Mouse (Mus musculus) forebrain, postnatal 0 days (tissue): ENCODE data around the gene Ubqln4. TPM values are rescaled to one million over a fixed set of nuclear protein-coding genes. Genes with fewer than 3 reads are reported as not detected.

Experiments
- ATAC-seq: fragments of 200-750 bp; cut with Nextera tagmentation; 2 replicates; pipeline ENCODE4 v1.8.0; 2017; ENCODE audit warnings: mild to moderate bottlenecking, moderate library complexity
- DNase-seq: peaks from one replicate; pipeline ENCODE4 v3.0.0-alpha.2; 2015
- H3K27ac ChIP-seq: fragments of 300-500 bp; sonication (generic); 2 replicates; pipeline ENCODE4 v1.5.1; 2014; ENCODE audit warnings: low read depth, mild to moderate bottlenecking, antibody characterized with exemption, low read length, moderate library complexity, mixed read lengths
- H3K27me3 ChIP-seq: fragments of 300-500 bp; sonication (generic); 2 replicates; pipeline ENCODE4 v1.6.1; 2014; ENCODE audit warnings: mild to moderate bottlenecking, low read length, mixed read lengths; ENCODE audit not compliant: insufficient read depth
- H3K36me3 ChIP-seq: fragments of 300-500 bp; sonication (generic); 2 replicates; pipeline ENCODE4 v1.6.1; 2014; ENCODE audit warnings: mild to moderate bottlenecking, moderate library complexity; ENCODE audit not compliant: insufficient read depth
- H3K4me1 ChIP-seq: fragments of 300-500 bp; sonication (generic); 2 replicates; pipeline ENCODE4 v1.6.1; 2014; ENCODE audit warnings: antibody characterized with exemption; ENCODE audit not compliant: insufficient read depth
- H3K4me2 ChIP-seq: fragments of 300-500 bp; sonication (generic); 2 replicates; pipeline ENCODE4 v1.6.1; 2014; ENCODE audit warnings: low read depth, mild to moderate bottlenecking, moderate library complexity
- H3K4me3 ChIP-seq: fragments of 300-500 bp; sonication (generic); 2 replicates; pipeline ENCODE4 v1.5.1; 2014; ENCODE audit warnings: low read depth, low read length, mixed read lengths
- H3K9ac ChIP-seq: fragments of 300-500 bp; sonication (generic); 2 replicates; pipeline ENCODE4 v1.6.1; 2014; ENCODE audit warnings: mild to moderate bottlenecking
- H3K9me3 ChIP-seq: fragments of 300-500 bp; sonication (generic); 2 replicates; pipeline ENCODE4 v1.6.1; 2016; ENCODE audit warnings: low read length
- CTCF ChIP-seq: sonication (generic); IDR thresholded peaks from 2 replicates; pipeline ENCODE4 v1.5.1; 2016; ENCODE audit warnings: antibody characterized with exemption, control low read depth, low read depth
- WGBS: fragments of 180-500 bp; shearing (Covaris S2); extraction: QIAGEN DNeasy Blood & Tissue Kit; methylation state at CpG from one replicate; pipeline ENCODE4 v1.1.7; 2014; 5-methylcytosine and 5-hydroxymethylcytosine counted together
- polyA plus RNA-seq: library from polyadenylated mRNA; unstranded; fragments of >200 nt; fragmentation: Nextera tagmentation; extraction: Ambion mirVana; gene quantifications from 2 replicates; pipeline ENCODE4 v1.2.1, GENCODE M21; 2015
- total RNA-seq: library from RNA; depleted of rRNA; stranded (reverse); fragments of >200 nt; gene quantifications from 2 replicates; pipeline ENCODE4 v1.2.3, GENCODE M21; 2014

Gene Ubqln4
- total and polyA plus RNA-seq, 2 experiments from 2014 or later, result 30.8 to 116 TPM

- DNase-seq (no peak), ATAC-seq (no peak)
- peak overlapping the region; percentile 38 for H3K4me3 ChIP-seq
Measured at GRCm38 (mm10) chr3:88510421-88511289, 42.9 kb upstream of the Ubqln4 start.

DNA sequence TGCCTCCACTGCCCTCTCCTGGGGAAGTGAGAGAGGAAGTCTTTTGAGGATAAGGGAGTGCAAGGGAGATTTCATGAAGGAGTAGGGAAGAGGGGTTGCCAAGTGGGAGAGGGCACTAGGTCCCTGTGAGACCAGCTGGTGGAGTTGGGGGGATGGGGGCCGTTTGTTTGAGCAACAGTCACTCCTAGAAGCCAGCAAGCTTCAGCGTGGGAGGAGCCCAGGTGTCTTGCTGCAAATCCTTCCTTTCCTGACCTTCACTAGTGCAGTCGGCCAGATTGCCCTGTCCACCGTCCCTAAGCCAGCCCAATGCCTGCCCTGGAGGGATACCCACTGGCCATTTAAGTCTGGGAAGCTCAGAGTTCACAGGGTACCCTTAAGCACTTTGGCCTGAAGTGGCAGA, 42.0 kb upstream of the Ubqln4 start:
- no peak for DNase-seq
- no peak overlapping the region for H3K4me2 ChIP-seq
- no peaks in the 10 kb centered on the region for H3K9me3 ChIP-seq
- TF ChIP-seq CTCF, result no peak
- WGBS, result 66% methylated on average over 4 of the region's 4 CpGs
- H3K36me3 ChIP-seq, result no peaks in the 10 kb centered on the region
- H3K27ac ChIP-seq, result no peak overlapping the region
- H3K4me1 ChIP-seq, result peaks cover 14% of the 10 kb centered on the region; the same call in 1 of the 2 replicates
- H3K9ac ChIP-seq, result no peak overlapping the region
- H3K27me3 ChIP-seq, result no peaks in the 10 kb centered on the region
- H3K4me3 ChIP-seq, result no peak overlapping the region
- no peak for ATAC-seq

More at GRCm38 (mm10) chr3:88510421-88511289, 42.9 kb upstream of the Ubqln4 start:
- H3K36me3 ChIP-seq, result no peaks in the 10 kb centered on the region
- H3K4me2 ChIP-seq, result peak overlapping the region; percentile 61
- H3K27me3 ChIP-seq, result no peaks in the 10 kb centered on the region
- WGBS, result 49% methylated on average over 13 of the region's 13 CpGs
- H3K9me3 ChIP-seq, result no peaks in the 10 kb centered on the region
- peak overlapping the region; percentile 85 for H3K27ac ChIP-seq
- peak overlapping the region; percentile 57 for H3K9ac ChIP-seq
- peaks cover 14% of the 10 kb centered on the region; the same call in 1 of the 2 replicates for H3K4me1 ChIP-seq
- TF ChIP-seq CTCF, result no peak

DNA sequence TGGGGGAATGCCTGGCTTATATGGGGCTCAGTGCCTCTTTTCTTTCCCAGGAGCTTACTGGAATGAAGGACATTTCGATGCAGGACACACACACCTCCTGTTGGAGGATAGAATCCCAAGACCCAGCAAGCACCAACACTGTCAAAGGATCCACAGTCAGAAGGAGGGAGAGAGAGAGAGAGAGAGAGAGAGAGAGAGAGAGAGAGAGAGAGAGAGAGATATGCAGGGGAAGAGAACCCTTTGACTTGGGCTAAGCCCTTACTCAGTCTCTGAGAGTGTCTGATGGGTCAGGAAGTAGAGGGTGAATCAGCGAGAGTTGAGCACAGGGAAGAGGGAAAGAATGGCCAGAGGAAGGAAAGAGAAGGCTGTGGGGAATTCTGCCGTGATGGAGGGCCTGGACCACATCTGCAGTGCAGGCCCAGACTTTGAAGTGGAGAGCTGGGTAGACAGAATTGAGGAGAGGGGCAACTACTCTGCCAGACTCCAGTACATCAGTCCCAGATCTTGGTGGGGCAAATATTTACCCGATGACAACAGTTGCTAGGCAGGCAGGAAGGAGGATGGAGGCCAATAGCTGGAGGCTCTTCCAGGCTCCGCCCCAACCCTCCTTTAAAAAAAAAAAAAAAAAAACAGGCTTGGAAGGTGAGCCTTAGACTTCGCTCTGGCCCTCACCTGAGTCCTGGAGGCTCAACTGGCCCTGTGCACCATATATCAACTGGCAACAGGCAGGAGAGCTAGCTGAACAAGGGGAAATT, 41.2 kb upstream of the Ubqln4 start:
- ATAC-seq (no peak), DNase-seq (no peak)
- no peak overlapping the region for H3K4me2 ChIP-seq
- H3K36me3 ChIP-seq, result no peaks in the 10 kb centered on the region
- H3K9ac ChIP-seq, result no peak overlapping the region
- no peak overlapping the region for H3K27ac ChIP-seq
- H3K4me1 ChIP-seq, result peaks cover 14% of the 10 kb centered on the region; the same call in 1 of the 2 replicates
- no peak for TF ChIP-seq CTCF
- 37% methylated on average over 6 of the region's 6 CpGs for WGBS
- no peaks in the 10 kb centered on the region for H3K27me3 ChIP-seq
- no peak overlapping the region for H3K4me3 ChIP-seq
- H3K9me3 ChIP-seq, result no peaks in the 10 kb centered on the region

GRCm38 (mm10) chr3:88512896-88513545, 40.5 kb upstream of the Ubqln4 start:
- no peak for TF ChIP-seq CTCF
- DNase-seq (no peak), ATAC-seq (no peak)
- WGBS, result 40% methylated on average over 12 of the region's 15 CpGs
- no peaks in the 10 kb centered on the region for H3K27me3 ChIP-seq
- H3K36me3 ChIP-seq, result no peaks in the 10 kb centered on the region
- no peaks in the 10 kb centered on the region for H3K9me3 ChIP-seq
- H3K27ac ChIP-seq, result no peak overlapping the region
- H3K4me2 ChIP-seq, result no peak overlapping the region
- H3K9ac ChIP-seq, result no peak overlapping the region
- H3K4me1 ChIP-seq, result peaks cover 14% of the 10 kb centered on the region; the same call in 1 of the 2 replicates
- no peak overlapping the region for H3K4me3 ChIP-seq

- H3K36me3 ChIP-seq, result no peaks in the 10 kb centered on the region
- 80% methylated on average over 7 of the region's 7 CpGs for WGBS
- no peak overlapping the region for H3K9ac ChIP-seq
- peaks cover 14% of the 10 kb centered on the region; the same call in 1 of the 2 replicates for H3K4me1 ChIP-seq
- TF ChIP-seq CTCF, result no peak
- ATAC-seq, result no peak
- H3K27me3 ChIP-seq, result no peaks in the 10 kb centered on the region
- no peaks in the 10 kb centered on the region for H3K9me3 ChIP-seq
- DNase-seq, result no peak
- H3K4me3 ChIP-seq, result no peak overlapping the region
- H3K27ac ChIP-seq, result no peak overlapping the region
- H3K4me2 ChIP-seq, result no peak overlapping the region
Measured at GRCm38 (mm10) chr3:88513546-88514115, 39.9 kb upstream of the Ubqln4 start.

- WGBS, result 73% methylated on average over 10 of the region's 10 CpGs
Measured at GRCm38 (mm10) chr3:88514231-88515094, 39.1 kb upstream of the Ubqln4 start.

More at GRCm38 (mm10) chr3:88514231-88515094, 39.1 kb upstream of the Ubqln4 start:
- no peak overlapping the region for H3K9ac ChIP-seq
- no peaks in the 10 kb centered on the region for H3K27me3 ChIP-seq
- H3K9me3 ChIP-seq, result no peaks in the 10 kb centered on the region
- no peak overlapping the region for H3K4me3 ChIP-seq
- H3K4me1 ChIP-seq, result 0 out of 2 replicates have a peak, but pooled peaks cover 11% of the 10 kb centered on the region
- TF ChIP-seq CTCF, result no peak
- no peak overlapping the region for H3K4me2 ChIP-seq
- ATAC-seq, result no peak
- no peak for DNase-seq
- no peak overlapping the region for H3K27ac ChIP-seq
- no peaks in the 10 kb centered on the region for H3K36me3 ChIP-seq
